Mouse (Mus musculus) limb, embryonic 11.5 days (tissue): ENCODE measurements at regions not wholly inside any gene's neighbourhood (a gene's known extent, or its start where the extent isn't known, plus 50 kb on each side); places are given as distances from the start of the nearest gene placed in this dataset.

Experiments
- ATAC-seq: fragments of 200-750 bp; cut with Nextera tagmentation; 2 replicates; pipeline ENCODE4 v1.8.0; 2017; ENCODE audit warnings: low read depth; ENCODE audit not compliant: insufficient number of reproducible peaks, low FRiP score, low TSS enrichment
- DNase-seq: peaks from one replicate; pipeline ENCODE4 v3.0.0-alpha.2; 2015; ENCODE audit warnings: low spot score
- H3K27ac ChIP-seq: fragments of 300-500 bp; sonication (generic); replicated peaks from 2 replicates; pipeline ENCODE4 v1.5.1; 2014; ENCODE audit warnings: low read depth, mild to moderate bottlenecking, low read length
- H3K27me3 ChIP-seq: fragments of 300-500 bp; sonication (generic); 2 replicates; pipeline ENCODE4 v1.6.1; 2014; ENCODE audit warnings: mild to moderate bottlenecking, low read length, mixed read lengths; ENCODE audit not compliant: control insufficient read depth, insufficient read depth
- H3K36me3 ChIP-seq: fragments of 300-500 bp; sonication (generic); 2 replicates; pipeline ENCODE4 v1.6.1; 2014; ENCODE audit warnings: mild to moderate bottlenecking, low read length, moderate library complexity, mixed read lengths; ENCODE audit not compliant: control insufficient read depth, insufficient read depth
- H3K4me1 ChIP-seq: fragments of 300-500 bp; sonication (generic); 2 replicates; pipeline ENCODE4 v1.6.1; 2014; ENCODE audit warnings: low read length, mixed read lengths; ENCODE audit not compliant: control insufficient read depth, insufficient read depth
- H3K4me2 ChIP-seq: fragments of 300-500 bp; sonication (generic); 2 replicates; pipeline ENCODE4 v1.6.1; 2014; ENCODE audit warnings: low read depth, mild to moderate bottlenecking, moderate library complexity; ENCODE audit not compliant: severe bottlenecking
- H3K4me3 ChIP-seq: fragments of 300-500 bp; sonication (generic); 2 replicates; pipeline ENCODE4 v1.5.1; 2014; ENCODE audit warnings: low read depth, low read length
- H3K9ac ChIP-seq: fragments of 300-500 bp; sonication (generic); 2 replicates; pipeline ENCODE4 v1.6.1; 2014; ENCODE audit warnings: mild to moderate bottlenecking, low read length
- H3K9me3 ChIP-seq: fragments of 300-500 bp; sonication (generic); 2 replicates; pipeline ENCODE4 v1.6.1; 2016; ENCODE audit warnings: low read length; ENCODE audit not compliant: control insufficient read depth
- WGBS: fragments of 180-500 bp; shearing (Covaris S2); extraction: QIAGEN DNeasy Blood & Tissue Kit; methylation state at CpG from one replicate; pipeline ENCODE4 v1.1.7; 2014; 5-methylcytosine and 5-hydroxymethylcytosine counted together

DNA sequence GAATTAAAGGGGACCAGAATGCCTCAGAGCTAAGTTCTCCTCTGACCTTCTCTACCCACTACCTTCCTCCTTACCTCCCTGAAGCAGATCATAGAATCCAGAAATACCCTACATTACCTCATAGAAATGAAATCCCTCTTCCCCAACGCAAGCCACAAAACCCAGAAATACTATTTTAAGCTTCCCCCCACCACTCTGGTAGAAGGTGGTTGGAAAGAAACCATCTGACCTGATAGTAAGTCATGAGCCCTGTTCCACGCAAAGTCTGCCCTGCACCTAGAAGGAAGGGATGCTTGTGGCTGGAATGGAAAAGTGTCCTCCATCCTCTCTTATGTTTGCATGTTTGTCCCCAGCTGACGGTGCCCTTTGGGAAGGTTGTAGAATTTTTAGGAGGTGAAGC lies 283.8 kb downstream of the Spry2 start:
- ATAC-seq (no peak), DNase-seq (no peak)
- no peak overlapping the region for H3K4me3 ChIP-seq
- 94% methylated on average over 3 of the region's 3 CpGs for WGBS
- no peaks in the 10 kb centered on the region for H3K27me3 ChIP-seq
- no peak overlapping the region for H3K27ac ChIP-seq
- H3K4me2 ChIP-seq, result no peak overlapping the region
- no peaks in the 10 kb centered on the region for H3K36me3 ChIP-seq
- no peaks in the 10 kb centered on the region for H3K9me3 ChIP-seq
- 0 out of 2 replicates have a peak, but pooled peaks cover 3% of the 10 kb centered on the region for H3K4me1 ChIP-seq
- H3K9ac ChIP-seq, result no peak overlapping the region

DNA sequence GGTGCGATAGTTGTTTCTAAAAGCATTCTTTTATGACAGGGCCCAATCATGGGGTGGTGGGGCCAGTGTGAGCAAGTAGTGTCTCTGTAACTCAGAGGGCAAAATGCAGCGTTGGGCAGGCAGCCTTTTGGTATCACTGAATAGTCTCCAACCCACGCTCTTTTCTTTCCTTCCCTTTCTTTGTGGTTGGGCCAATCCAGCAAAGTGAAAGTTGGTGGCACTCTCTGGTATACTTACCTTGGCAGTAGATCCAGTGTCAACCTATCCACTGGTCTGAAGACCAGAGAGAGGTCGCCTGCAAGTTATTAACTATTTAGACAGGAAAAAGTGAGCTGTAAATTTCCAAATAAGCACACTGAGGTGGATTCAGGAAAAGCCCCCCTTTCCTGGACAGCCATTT lies 287.8 kb downstream of the Spry2 start:
- H3K36me3 ChIP-seq, result no peaks in the 10 kb centered on the region
- no peak overlapping the region for H3K27ac ChIP-seq
- H3K4me1 ChIP-seq, result 0 out of 2 replicates have a peak, but pooled peaks cover 3% of the 10 kb centered on the region
- H3K9ac ChIP-seq, result no peak overlapping the region
- H3K4me2 ChIP-seq, result no peak overlapping the region
- DNase-seq, result no peak
- no peak overlapping the region for H3K4me3 ChIP-seq
- no peaks in the 10 kb centered on the region for H3K27me3 ChIP-seq
- no peaks in the 10 kb centered on the region for H3K9me3 ChIP-seq
- 74% methylated on average over 4 of the region's 4 CpGs for WGBS
- ATAC-seq, result no peak

DNA sequence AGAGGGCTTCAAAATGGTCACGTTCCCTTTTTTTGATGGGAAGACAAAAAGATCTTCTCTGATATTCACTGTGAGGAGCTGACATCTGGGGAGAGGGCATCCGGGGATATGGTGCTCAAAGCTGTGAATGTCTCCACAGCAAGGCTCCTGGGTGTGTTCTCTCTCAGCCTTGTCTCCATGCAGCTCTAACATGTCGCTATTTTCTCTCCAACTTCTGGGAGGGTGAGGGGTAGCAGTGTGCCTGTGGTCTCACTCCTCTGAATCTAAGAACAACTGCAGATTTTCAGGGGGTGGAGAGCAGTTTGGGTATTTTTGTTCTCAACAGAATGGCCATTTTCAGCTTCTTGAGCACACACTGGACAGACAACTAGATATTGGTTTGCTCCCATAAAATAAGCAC lies 290.1 kb downstream of the Spry2 start:
- WGBS, result 80% methylated on average over 3 of the region's 3 CpGs
- Histone ChIP-seq H3K9me3 (no peaks in the 10 kb centered on the region), H3K27ac (no peak overlapping the region), H3K4me1 (peaks cover 3% of the 10 kb centered on the region; the same call in 1 of the 2 replicates), H3K27me3 (no peaks in the 10 kb centered on the region), H3K4me2 (no peak overlapping the region), H3K4me3 (no peak overlapping the region), H3K9ac (no peak overlapping the region), H3K36me3 (no peaks in the 10 kb centered on the region)
- no peak for ATAC-seq
- DNase-seq, result no peak

GRCm38 (mm10) chr14:105604451-105604850 lies 292.2 kb downstream of the Spry2 start:
- Histone ChIP-seq H3K4me1 (peaks cover 3% of the 10 kb centered on the region; the same call in 1 of the 2 replicates), H3K9me3 (no peaks in the 10 kb centered on the region), H3K9ac (no peak overlapping the region), H3K27me3 (no peaks in the 10 kb centered on the region), H3K36me3 (no peaks in the 10 kb centered on the region), H3K27ac (no peak overlapping the region), H3K4me2 (no peak overlapping the region), H3K4me3 (no peak overlapping the region)
- no peak for DNase-seq
- ATAC-seq, result no peak
- 92% methylated on average over 6 of the region's 6 CpGs for WGBS

- Histone ChIP-seq H3K4me1 (no peaks in the 10 kb centered on the region; the same call in none of the 2 replicates), H3K27me3 (no peaks in the 10 kb centered on the region), H3K9me3 (no peaks in the 10 kb centered on the region), H3K27ac (no peak overlapping the region), H3K36me3 (no peaks in the 10 kb centered on the region), H3K4me2 (no peak overlapping the region), H3K9ac (no peak overlapping the region), H3K4me3 (no peak overlapping the region)
- ATAC-seq, result no peak
- 72% methylated on average over 6 of the region's 6 CpGs for WGBS
- no peak for DNase-seq
These were observed 293.6 kb downstream of the Spry2 start for GRCm38 (mm10) chr14:105603047-105603461.

- no peak overlapping the region for H3K4me2 ChIP-seq
- H3K9ac ChIP-seq, result no peak overlapping the region
- H3K36me3 ChIP-seq, result no peaks in the 10 kb centered on the region
- no peaks in the 10 kb centered on the region; the same call in none of the 2 replicates for H3K4me1 ChIP-seq
- no peak for ATAC-seq
- DNase-seq, result no peak
- no peak overlapping the region for H3K4me3 ChIP-seq
- 92% methylated on average over 24 of the region's 24 CpGs for WGBS
- no peak overlapping the region for H3K27ac ChIP-seq
- no peaks in the 10 kb centered on the region for H3K9me3 ChIP-seq
- H3K27me3 ChIP-seq, result no peaks in the 10 kb centered on the region
These were observed 296.8 kb downstream of the Spry2 start for GRCm38 (mm10) chr14:105599550-105600453.

- DNase-seq (no peak), ATAC-seq (no peak)
- Histone ChIP-seq H3K4me3 (no peak overlapping the region), H3K27me3 (no peaks in the 10 kb centered on the region), H3K9ac (no peak overlapping the region), H3K4me2 (no peak overlapping the region), H3K4me1 (peaks cover 20% of the 10 kb centered on the region), H3K27ac (no peak overlapping the region), H3K9me3 (no peaks in the 10 kb centered on the region), H3K36me3 (no peaks in the 10 kb centered on the region)
- WGBS, result 90% methylated on average over 7 of the region's 7 CpGs
These were observed 306.9 kb downstream of the Spry2 start for GRCm38 (mm10) chr14:105589751-105590150.

- Histone ChIP-seq H3K4me1 (peaks cover 20% of the 10 kb centered on the region), H3K4me2 (no peak overlapping the region), H3K9ac (no peak overlapping the region), H3K36me3 (no peaks in the 10 kb centered on the region), H3K27me3 (no peaks in the 10 kb centered on the region), H3K27ac (no peak overlapping the region), H3K4me3 (no peak overlapping the region), H3K9me3 (no peaks in the 10 kb centered on the region)
- DNase-seq (no peak), ATAC-seq (no peak)
- 83% methylated on average over 20 of the region's 20 CpGs for WGBS
These were observed 307.4 kb downstream of the Spry2 start for GRCm38 (mm10) chr14:105589261-105589660.
